Mouse (Mus musculus): ENCODE measurements around the gene P2rx7. TPM values are rescaled to one million over a fixed set of nuclear protein-coding genes. Genes with fewer than 3 reads are reported as not detected.

The P2rx7 gene
- polyA plus RNA-seq, 1 experiment from 2014 or later = 0.31 TPM

DNA sequence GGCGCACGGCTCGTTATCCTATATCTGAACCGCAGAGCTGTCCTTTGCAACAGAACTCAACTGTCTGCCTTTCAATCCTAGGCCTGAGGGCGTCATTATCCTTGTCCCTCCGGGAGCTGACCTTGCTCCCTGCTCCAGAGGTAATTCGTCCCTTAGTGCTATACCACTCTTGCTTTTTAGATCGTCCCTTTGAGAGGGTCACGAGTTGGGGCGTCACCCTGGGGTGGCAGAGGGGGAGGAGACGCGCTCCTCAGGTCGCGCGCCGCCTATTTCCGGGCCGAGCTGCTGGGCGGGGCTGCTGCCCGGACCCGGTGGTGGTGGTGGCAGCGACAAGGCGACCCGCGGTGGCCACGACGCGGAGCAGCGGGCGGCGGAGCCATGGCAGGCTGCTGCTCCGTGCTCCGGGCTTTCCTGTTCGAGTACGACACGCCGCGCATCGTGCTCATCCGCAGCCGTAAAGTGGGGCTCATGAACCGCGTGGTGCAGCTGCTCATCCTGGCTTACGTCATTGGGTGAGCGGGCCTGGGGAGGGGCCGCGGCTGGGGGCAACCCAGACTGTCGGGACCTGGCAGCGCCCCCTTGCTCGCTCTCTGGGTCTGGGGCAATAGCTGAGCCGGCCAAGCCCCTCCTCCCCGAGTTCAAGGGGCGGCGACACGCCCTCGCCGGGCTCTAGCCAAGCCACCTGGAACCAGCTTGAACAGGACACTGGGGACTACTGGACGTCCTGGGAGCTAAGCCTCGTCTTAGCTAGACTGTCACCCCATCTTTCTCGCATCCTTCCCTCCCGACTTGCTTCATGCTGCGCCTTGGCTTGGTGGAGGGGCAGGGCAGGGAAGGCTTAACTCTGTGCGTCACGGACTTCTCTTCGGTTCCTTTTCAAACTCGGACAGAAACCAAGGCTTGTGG is 63.8 kb downstream of the P2rx7 start, which contains the start of gene P2rx4:
TSS of gene P2rx4 (plus strand) at position 269 of the 906 bp plus-strand sequence.
- H3K27ac ChIP-seq = peak within 1 kb of the TSS; percentile 62
- H3K9me3 ChIP-seq = no peaks in the 10 kb centered on the region
- H3K27me3 ChIP-seq = peaks cover 4% of the 10 kb centered on the region; the same call in 1 of the 2 replicates
- H3K4me3 ChIP-seq (replicated peaks) = peak within 1 kb of the TSS; percentile 68
- ATAC-seq (ENCODE audit: insufficient number of reproducible peaks, insufficient read depth, low FRiP score, low TSS enrichment, low read depth) = peak; percentile 84
- whole genome bisulfite sequencing = 1% methylated on average over 66 of the region's 66 CpGs
- no peaks in the 10 kb centered on the region for H3K36me3 ChIP-seq
- H3K4me1 ChIP-seq (replicated peaks) = peaks cover 5% of the 10 kb centered on the region
- H3K4me2 ChIP-seq = peak within 1 kb of the TSS; percentile 88
- peak within 1 kb of the TSS; percentile 68 for H3K9ac ChIP-seq (replicated peaks)

GRCm38 (mm10) chr5:122708819-122709218 is 65.1 kb downstream of the P2rx7 start:
- no peak overlapping the region for H3K27ac ChIP-seq
- H3K36me3 ChIP-seq = no peaks in the 10 kb centered on the region
- peaks cover 5% of the 10 kb centered on the region for H3K4me1 ChIP-seq (replicated peaks)
- 75% methylated on average over 6 of the region's 6 CpGs for WGBS
- peaks cover 4% of the 10 kb centered on the region; the same call in 1 of the 2 replicates for H3K27me3 ChIP-seq
- H3K4me2 ChIP-seq = no peak overlapping the region
- no peaks in the 10 kb centered on the region for H3K9me3 ChIP-seq
- H3K4me3 ChIP-seq (replicated peaks) = no peak overlapping the region
- no peak overlapping the region for H3K9ac ChIP-seq (replicated peaks)
- ATAC-seq (ENCODE audit: insufficient number of reproducible peaks, insufficient read depth, low FRiP score, low TSS enrichment, low read depth) = no peak

DNA sequence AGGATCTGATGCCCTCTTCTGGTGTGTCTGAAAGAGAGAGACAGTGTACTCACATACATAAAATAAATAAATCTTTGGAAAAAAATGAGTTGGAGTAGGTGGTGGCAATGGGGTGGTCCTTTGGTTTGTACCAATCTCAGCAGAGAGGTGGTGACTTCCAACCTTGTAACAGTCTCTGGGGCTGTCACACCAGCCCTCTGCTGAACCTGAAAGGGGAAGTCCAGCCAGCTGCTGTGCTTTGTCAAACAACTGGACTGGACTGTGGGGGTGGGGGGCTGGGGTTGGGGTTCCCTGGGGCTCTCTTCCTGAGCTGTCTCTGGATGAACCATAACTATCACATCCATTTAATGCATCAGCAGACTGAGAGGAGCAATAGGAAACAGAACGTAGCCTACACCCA is 72.0 kb downstream of the P2rx7 start:
- Histone ChIP-seq H3K9ac (replicated peaks) (no peak overlapping the region), H3K9me3 (peaks cover 3% of the 10 kb centered on the region; the same call in 1 of the 2 replicates), H3K36me3 (no peaks in the 10 kb centered on the region), H3K4me1 (replicated peaks) (0 out of 2 replicates have a peak, but pooled peaks cover 3% of the 10 kb centered on the region), H3K4me2 (no peak overlapping the region), H3K27me3 (no peaks in the 10 kb centered on the region), H3K27ac (no peak overlapping the region), H3K4me3 (replicated peaks) (no peak overlapping the region)
- no peak for ATAC-seq (ENCODE audit: insufficient number of reproducible peaks, insufficient read depth, low FRiP score, low TSS enrichment, low read depth)
- WGBS = 74% methylated on average over 1 of the region's 1 CpGs

GRCm38 (mm10) chr5:122716793-122717192 is 73.1 kb downstream of the P2rx7 start:
- H3K36me3 ChIP-seq = no peaks in the 10 kb centered on the region
- H3K4me1 ChIP-seq (replicated peaks) = 0 out of 2 replicates have a peak, but pooled peaks cover 3% of the 10 kb centered on the region
- H3K9me3 ChIP-seq = peaks cover 3% of the 10 kb centered on the region; the same call in 1 of the 2 replicates
- H3K4me2 ChIP-seq = no peak overlapping the region
- no peaks in the 10 kb centered on the region for H3K27me3 ChIP-seq
- H3K9ac ChIP-seq (replicated peaks) = no peak overlapping the region
- WGBS = 97% methylated on average over 2 of the region's 2 CpGs
- H3K4me3 ChIP-seq (replicated peaks) = no peak overlapping the region
- H3K27ac ChIP-seq = no peak overlapping the region
- ATAC-seq (ENCODE audit: insufficient number of reproducible peaks, insufficient read depth, low FRiP score, low TSS enrichment, low read depth) = no peak

DNA sequence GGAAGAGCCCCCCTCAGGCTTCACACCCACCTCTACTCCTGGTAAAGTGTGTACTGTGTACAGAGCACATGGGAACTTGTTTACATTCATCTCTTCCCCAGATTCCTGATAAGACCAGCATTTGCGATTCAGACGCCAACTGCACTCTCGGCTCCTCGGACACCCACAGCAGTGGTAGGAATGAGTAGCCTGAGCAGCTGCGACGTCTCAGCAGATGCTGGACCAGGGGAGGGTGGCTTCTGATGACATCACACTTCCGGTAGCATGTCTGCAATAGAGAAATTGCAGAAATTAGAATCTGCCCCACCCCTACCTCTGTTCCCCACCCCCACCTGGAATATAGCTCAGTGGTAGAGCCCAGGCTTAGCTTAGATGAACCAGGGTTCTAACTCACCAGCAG is 74.7 kb downstream of the P2rx7 start:
- H3K9ac ChIP-seq (replicated peaks) = no peak overlapping the region
- no peak for ATAC-seq (ENCODE audit: insufficient number of reproducible peaks, insufficient read depth, low FRiP score, low TSS enrichment, low read depth)
- no peaks in the 10 kb centered on the region for H3K36me3 ChIP-seq
- no peak overlapping the region for H3K4me3 ChIP-seq (replicated peaks)
- no peak overlapping the region for H3K27ac ChIP-seq
- peaks cover 3% of the 10 kb centered on the region; the same call in 1 of the 2 replicates for H3K9me3 ChIP-seq
- no peaks in the 10 kb centered on the region for H3K27me3 ChIP-seq
- H3K4me2 ChIP-seq = no peak overlapping the region
- WGBS = 76% methylated on average over 7 of the region's 7 CpGs
- H3K4me1 ChIP-seq (replicated peaks) = 0 out of 2 replicates have a peak, but pooled peaks cover 3% of the 10 kb centered on the region

DNA sequence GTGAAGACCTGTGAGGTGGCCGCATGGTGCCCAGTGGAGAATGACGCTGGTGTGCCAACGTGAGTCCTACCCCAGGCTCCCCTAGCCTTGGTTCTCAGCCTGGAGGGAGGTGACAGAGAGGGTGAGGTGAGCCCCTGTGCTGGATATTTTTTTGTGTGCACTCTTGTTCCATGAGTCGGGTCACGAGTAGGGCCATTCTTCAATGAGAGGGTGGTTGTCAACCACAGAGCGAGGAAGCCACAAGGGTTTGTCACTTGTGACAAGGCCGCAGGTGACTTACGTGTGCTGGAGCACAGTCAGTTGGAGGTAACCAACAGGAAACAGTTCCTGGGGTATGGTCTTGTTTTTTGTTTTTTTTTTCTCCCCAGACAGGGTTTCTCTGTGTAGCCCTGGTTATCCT is 75.5 kb downstream of the P2rx7 start:
- Histone ChIP-seq H3K9me3 (peaks cover 3% of the 10 kb centered on the region; the same call in 1 of the 2 replicates), H3K27me3 (no peaks in the 10 kb centered on the region), H3K9ac (replicated peaks) (no peak overlapping the region), H3K4me1 (replicated peaks) (0 out of 2 replicates have a peak, but pooled peaks cover 3% of the 10 kb centered on the region), H3K27ac (no peak overlapping the region), H3K4me2 (no peak overlapping the region), H3K4me3 (replicated peaks) (no peak overlapping the region), H3K36me3 (no peaks in the 10 kb centered on the region)
- 91% methylated on average over 8 of the region's 8 CpGs for WGBS
- no peak for ATAC-seq (ENCODE audit: insufficient number of reproducible peaks, insufficient read depth, low FRiP score, low TSS enrichment, low read depth)

DNA sequence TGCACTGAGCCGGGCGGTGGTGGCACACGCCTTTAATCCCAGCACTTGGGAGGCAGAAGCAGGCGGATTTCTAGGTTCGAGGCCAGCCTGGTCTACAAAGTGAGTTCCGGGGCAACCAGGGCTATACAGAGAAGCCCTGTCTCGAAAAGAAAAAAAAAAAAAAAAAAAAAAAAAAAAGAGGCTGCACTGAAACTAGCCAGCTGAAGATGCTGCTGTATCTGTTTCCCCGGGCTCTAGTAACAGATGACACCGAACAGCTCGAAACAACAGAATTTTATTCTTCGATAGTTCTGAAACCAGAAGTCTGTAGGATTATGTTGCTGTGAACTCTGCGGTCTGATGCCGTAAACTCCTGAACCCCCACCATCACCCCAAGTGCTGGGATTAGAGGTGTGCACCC is 81.7 kb downstream of the P2rx7 start:
- 89% methylated on average over 13 of the region's 13 CpGs for WGBS
- no peaks in the 10 kb centered on the region for H3K27me3 ChIP-seq

GRCm38 (mm10) chr5:122726068-122726467 is 82.4 kb downstream of the P2rx7 start:
- ATAC-seq (ENCODE audit: insufficient number of reproducible peaks, insufficient read depth, low FRiP score, low TSS enrichment, low read depth) = 0 out of 2 replicates have a peak, but pooled peaks have one; percentile 47

More for the DNA sequence above, 81.7 kb downstream of the P2rx7 start:
- H3K27ac ChIP-seq = no peak overlapping the region
- H3K4me3 ChIP-seq (replicated peaks) = no peak overlapping the region
- H3K9me3 ChIP-seq = no peaks in the 10 kb centered on the region
- H3K4me2 ChIP-seq = no peak overlapping the region
- no peak for ATAC-seq (ENCODE audit: insufficient number of reproducible peaks, insufficient read depth, low FRiP score, low TSS enrichment, low read depth)
- peaks cover 2% of the 10 kb centered on the region; the same call in 1 of the 2 replicates for H3K36me3 ChIP-seq
- 0 out of 2 replicates have a peak, but pooled peaks cover 3% of the 10 kb centered on the region for H3K4me1 ChIP-seq (replicated peaks)
- H3K9ac ChIP-seq (replicated peaks) = no peak overlapping the region

DNA sequence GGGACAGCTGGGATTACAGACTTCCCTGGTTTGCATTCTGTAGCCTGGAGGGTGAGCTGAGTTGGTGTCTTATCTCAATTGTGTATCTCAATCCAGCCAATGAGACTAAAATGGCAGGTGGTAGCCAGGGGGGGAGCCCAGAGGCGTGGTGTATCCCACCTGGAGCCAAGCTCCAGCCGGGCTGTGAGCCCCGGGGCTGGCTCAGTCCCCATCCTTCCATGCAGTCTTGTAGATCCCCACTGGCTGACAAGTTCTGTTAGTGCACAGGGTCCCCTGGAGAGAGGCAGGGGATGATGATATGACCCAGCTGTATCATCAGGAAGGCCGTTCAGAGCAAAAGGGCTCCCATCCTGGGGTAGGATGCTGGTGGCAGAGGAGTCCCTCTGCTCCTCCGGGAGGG is 82.9 kb downstream of the P2rx7 start:
- no peak overlapping the region for H3K9ac ChIP-seq (replicated peaks)
- H3K9me3 ChIP-seq = no peaks in the 10 kb centered on the region
- ATAC-seq (ENCODE audit: insufficient number of reproducible peaks, insufficient read depth, low FRiP score, low TSS enrichment, low read depth) = no peak
- H3K4me2 ChIP-seq = no peak overlapping the region
- no peak overlapping the region for H3K27ac ChIP-seq
- peaks cover 6% of the 10 kb centered on the region for H3K4me1 ChIP-seq (replicated peaks)
- no peaks in the 10 kb centered on the region for H3K27me3 ChIP-seq
- 79% methylated on average over 5 of the region's 5 CpGs for WGBS
- H3K36me3 ChIP-seq = peaks cover 6% of the 10 kb centered on the region; the same call in 1 of the 2 replicates
- H3K4me3 ChIP-seq (replicated peaks) = no peak overlapping the region

More at GRCm38 (mm10) chr5:122726068-122726467, 82.4 kb downstream of the P2rx7 start:
- Histone ChIP-seq H3K27ac (no peak overlapping the region), H3K4me1 (replicated peaks) (0 out of 2 replicates have a peak, but pooled peaks cover 3% of the 10 kb centered on the region), H3K4me3 (replicated peaks) (no peak overlapping the region), H3K4me2 (no peak overlapping the region), H3K9ac (replicated peaks) (no peak overlapping the region), H3K27me3 (no peaks in the 10 kb centered on the region), H3K36me3 (peaks cover 6% of the 10 kb centered on the region; the same call in 1 of the 2 replicates), H3K9me3 (no peaks in the 10 kb centered on the region)
- WGBS = 21% methylated on average over 7 of the region's 7 CpGs

- no peak overlapping the region for H3K4me2 ChIP-seq
- H3K27me3 ChIP-seq = no peaks in the 10 kb centered on the region
- ATAC-seq (ENCODE audit: insufficient number of reproducible peaks, insufficient read depth, low FRiP score, low TSS enrichment, low read depth) = no peak
- H3K9me3 ChIP-seq = no peaks in the 10 kb centered on the region
- 92% methylated on average over 7 of the region's 7 CpGs for WGBS
- H3K36me3 ChIP-seq = peaks cover 6% of the 10 kb centered on the region; the same call in 1 of the 2 replicates
- H3K4me1 ChIP-seq (replicated peaks) = peaks cover 11% of the 10 kb centered on the region
- no peak overlapping the region for H3K27ac ChIP-seq
- H3K9ac ChIP-seq (replicated peaks) = no peak overlapping the region
- no peak overlapping the region for H3K4me3 ChIP-seq (replicated peaks)
These were observed 83.4 kb downstream of the P2rx7 start for GRCm38 (mm10) chr5:122727096-122727495.

GRCm38 (mm10) chr5:122730776-122731175 is 87.1 kb downstream of the P2rx7 start:
- peaks cover 24% of the 10 kb centered on the region for H3K4me1 ChIP-seq (replicated peaks)
- no peaks in the 10 kb centered on the region for H3K27me3 ChIP-seq
- 80% methylated on average over 10 of the region's 10 CpGs for WGBS
- H3K36me3 ChIP-seq = peaks cover 6% of the 10 kb centered on the region; the same call in 1 of the 2 replicates
- no peak overlapping the region for H3K4me3 ChIP-seq (replicated peaks)
- H3K9ac ChIP-seq (replicated peaks) = no peak overlapping the region
- H3K4me2 ChIP-seq = no peak overlapping the region
- no peaks in the 10 kb centered on the region for H3K9me3 ChIP-seq
- no peak for ATAC-seq (ENCODE audit: insufficient number of reproducible peaks, insufficient read depth, low FRiP score, low TSS enrichment, low read depth)
- no peak overlapping the region for H3K27ac ChIP-seq
